Mouse (Mus musculus) splenic B cell, adult 2 months (primary cell): ENCODE data around the gene Bak1.
A peak's percentile ranks its signal among the peaks of the same experiment; 100 is the strongest.

Source experiments
- DNase-seq: peaks from one replicate; pipeline ENCODE4 v3.0.0-alpha.2; 2011; ENCODE audit warnings: low read depth, low spot score
- H3K27me3 ChIP-seq: 2 replicates; pipeline ENCODE4 v1.6.1; 2012; ENCODE audit warnings: mild to moderate bottlenecking, low read length, moderate library complexity, mixed read lengths; ENCODE audit not compliant: control insufficient read depth, poor library complexity, insufficient read depth, severe bottlenecking
- H3K36me3 ChIP-seq: 2 replicates; pipeline ENCODE4 v1.6.1; 2012; ENCODE audit warnings: mild to moderate bottlenecking, low read length, moderate library complexity, mixed read lengths; ENCODE audit not compliant: control insufficient read depth, poor library complexity, insufficient read depth, severe bottlenecking

Bak1 gene

GRCm38 (mm10) chr17:27061727-27062126 is 32.9 kb upstream of the Bak1 start:
- DNase-seq: no peak
- Histone ChIP-seq H3K27me3 (no peaks in the 10 kb centered on the region), H3K36me3 (no peaks in the 10 kb centered on the region; the same call in 1 of the 2 replicates)

DNA sequence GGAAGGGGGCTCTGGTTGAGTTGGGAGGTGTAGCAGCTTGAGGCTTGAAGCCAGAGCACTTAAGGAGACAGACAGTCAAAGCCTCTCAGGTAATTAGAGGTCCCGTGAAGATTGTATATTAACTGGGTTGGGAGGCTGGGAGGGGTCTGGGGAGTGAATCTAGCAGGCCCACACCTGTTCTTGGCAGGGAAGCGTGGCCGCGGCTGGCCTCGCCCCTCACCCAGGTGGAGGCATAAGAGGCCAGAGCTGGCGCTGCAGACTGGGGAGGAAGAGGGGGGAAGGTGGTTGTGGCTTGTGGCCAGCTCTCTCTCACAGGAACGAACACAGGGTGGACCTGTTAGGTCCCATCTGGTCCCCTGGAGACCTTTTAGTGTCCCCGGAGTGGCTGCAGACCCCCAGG is 31.9 kb upstream of the Bak1 start:
- Histone ChIP-seq H3K27me3 (no peaks in the 10 kb centered on the region), H3K36me3 (no peaks in the 10 kb centered on the region; the same call in 1 of the 2 replicates)
- DNase-seq: no peak

DNA sequence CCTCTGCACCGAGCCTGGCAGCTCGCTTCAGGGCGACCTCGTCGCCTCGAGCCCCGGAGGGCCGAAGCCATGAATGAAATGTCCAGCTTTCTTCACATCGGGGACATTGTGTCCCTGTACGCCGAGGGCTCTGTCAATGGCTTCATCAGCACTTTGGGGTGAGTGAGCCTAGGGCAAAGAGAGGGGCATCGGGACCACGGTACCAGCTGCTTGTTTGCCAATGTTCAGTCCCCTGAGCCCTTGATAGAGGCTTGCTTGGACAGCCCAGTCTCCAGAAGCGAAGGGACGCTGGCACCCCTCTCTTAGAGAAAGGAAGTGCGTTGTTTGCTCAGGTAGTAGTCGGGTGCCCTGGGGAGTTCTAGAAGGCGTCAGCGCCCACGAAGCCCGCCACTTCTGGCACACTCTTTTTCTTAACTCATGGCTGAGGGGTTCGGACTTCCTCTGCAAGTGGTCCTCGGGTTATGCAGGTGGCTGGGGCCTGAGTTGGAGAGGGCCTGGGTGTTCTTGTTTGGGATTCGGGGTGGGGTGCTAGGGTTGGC is 28.8 kb upstream of the Bak1 start:
- peak; percentile 71 for DNase-seq
- no peaks in the 10 kb centered on the region for H3K27me3 ChIP-seq
- no peaks in the 10 kb centered on the region for H3K36me3 ChIP-seq

DNA sequence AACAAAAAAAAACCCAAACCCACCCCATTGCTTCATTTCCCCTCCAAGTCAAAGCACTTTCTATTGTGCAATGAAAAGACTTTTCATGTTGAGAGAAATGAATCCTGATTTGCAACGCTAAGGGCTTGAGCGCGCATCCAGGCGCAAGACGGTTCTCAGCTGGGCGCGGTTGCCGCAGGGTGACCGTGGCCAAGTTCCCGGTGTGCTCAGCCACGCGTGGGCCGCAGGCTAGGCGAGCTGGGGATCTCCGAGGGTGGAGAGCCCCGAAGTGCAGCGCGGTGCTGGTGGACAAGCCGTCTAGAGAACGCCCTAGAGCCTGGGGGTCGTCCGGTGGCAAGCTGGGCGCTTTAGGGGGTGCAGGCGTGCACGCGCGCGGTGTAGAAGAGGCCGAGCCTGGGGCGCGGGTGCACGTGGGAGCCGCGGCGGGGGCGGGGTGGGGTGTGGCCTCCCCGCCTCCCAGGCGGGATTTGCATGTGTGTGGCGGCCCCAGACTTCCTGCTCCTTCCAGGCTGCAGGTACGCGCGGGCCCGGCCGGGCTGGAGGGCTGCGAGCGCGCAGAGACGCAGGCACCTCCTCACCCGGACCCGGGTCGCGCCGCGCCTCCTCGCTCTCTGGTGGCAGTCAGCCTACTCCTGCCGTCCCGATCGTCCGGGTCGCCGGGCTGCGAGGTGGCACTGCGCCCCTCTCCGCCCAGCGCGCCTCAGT is 28.2 kb upstream of the Bak1 start, which contains the start of gene Itpr3:
Gene Itpr3 (plus strand): TSS at position 493 of the 705 bp plus-strand sequence.
- peak; percentile 84 for DNase-seq
- Histone ChIP-seq H3K27me3 (no peaks in the 10 kb centered on the region), H3K36me3 (no peaks in the 10 kb centered on the region)

- H3K36me3 ChIP-seq: no peaks in the 10 kb centered on the region
- no peaks in the 10 kb centered on the region for H3K27me3 ChIP-seq
- peak; percentile 84 for DNase-seq
Observed at GRCm38 (mm10) chr17:27056170-27056569, 27.4 kb upstream of the Bak1 start.

GRCm38 (mm10) chr17:27051514-27051913 is 22.7 kb upstream of the Bak1 start:
- H3K36me3 ChIP-seq: no peaks in the 10 kb centered on the region
- no peaks in the 10 kb centered on the region for H3K27me3 ChIP-seq
- DNase-seq: peak; percentile 49

DNA sequence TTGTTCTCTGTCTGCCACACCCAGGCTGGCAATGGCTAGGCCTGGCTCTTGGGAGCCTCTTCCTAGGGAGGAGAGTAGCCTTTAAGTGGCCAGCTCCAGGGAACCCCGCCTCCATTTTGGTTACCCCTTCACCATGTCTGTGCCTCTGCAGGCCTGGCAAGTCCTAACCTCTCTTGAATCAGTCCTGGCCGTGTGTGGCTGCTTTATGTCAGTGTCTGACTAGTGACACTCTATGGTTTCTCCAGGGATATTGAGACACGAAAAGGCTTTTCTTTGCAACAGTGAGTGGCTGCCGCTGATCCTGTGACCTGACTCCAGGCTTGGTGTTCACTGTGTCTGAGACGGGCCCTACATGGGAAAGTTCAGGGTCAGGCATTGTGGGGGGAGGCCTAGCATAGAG is 22.0 kb upstream of the Bak1 start:
- no peaks in the 10 kb centered on the region for H3K27me3 ChIP-seq
- no peaks in the 10 kb centered on the region for H3K36me3 ChIP-seq
- DNase-seq: no peak

DNA sequence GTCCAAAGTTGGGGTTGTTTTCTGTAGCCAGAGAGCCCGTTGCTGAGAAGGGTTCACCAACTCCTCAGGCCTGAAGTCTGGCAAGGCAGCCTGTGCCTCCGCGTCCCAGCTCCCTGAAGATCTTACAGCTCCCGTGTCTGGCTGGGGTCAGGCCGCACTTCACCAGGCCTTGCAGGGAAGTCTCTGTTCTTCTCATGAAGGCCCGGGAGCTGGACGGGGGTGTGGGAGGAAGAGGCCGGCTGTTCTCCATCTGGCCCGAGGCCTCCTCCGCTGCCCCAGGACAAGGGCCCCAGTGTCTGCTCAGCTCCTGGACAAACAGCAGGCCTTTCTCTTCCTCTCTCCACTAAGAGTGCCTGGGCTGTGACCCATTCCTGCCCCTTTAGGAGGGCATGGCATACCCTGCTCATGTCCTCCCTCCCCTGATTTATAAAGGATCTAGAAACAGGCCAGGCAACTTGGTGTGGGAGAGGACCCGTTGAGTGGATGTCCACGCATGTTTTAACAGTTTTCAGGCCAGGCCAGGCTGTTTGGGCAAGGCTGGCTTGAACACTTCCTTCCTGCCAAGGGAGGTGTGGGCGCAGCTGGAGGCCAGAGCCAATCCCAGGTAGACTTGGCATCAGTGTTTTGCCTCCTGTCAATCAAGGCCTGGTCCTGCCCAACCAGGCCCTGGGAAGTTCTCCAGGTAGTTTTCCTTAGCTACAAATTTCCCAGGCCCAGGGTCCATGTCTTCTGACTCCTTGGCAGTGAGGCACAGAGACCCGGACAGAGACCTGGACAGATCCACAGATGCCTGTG is 19.8 kb upstream of the Bak1 start:
- Histone ChIP-seq H3K27me3 (no peaks in the 10 kb centered on the region), H3K36me3 (no peaks in the 10 kb centered on the region)
- no peak for DNase-seq

GRCm38 (mm10) chr17:27047762-27048444 is 19.1 kb upstream of the Bak1 start:
- Histone ChIP-seq H3K36me3 (no peaks in the 10 kb centered on the region), H3K27me3 (no peaks in the 10 kb centered on the region)
- peak; percentile 42 for DNase-seq

GRCm38 (mm10) chr17:27045164-27045563 is 16.4 kb upstream of the Bak1 start:
- no peaks in the 10 kb centered on the region for H3K36me3 ChIP-seq
- no peaks in the 10 kb centered on the region for H3K27me3 ChIP-seq
- DNase-seq: no peak

DNA sequence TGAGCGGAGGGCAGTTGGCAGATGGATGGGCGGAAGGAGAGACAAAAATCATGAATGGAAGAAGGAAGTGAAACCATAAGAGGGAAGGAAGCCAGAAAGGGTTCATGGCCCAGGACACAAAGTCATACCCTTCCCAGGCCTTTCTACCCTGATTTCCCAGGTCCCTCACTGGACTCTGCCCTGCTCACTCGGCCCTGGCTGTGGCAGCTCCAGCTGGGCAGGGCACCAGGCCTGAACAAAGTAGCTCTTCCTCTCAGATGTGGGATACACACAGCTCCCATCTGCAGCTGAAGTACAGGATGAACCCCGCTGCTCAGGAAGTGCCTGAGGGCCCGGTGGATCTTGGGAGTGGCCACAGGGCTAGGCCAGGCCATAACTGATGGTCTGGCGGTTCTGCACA is 14.0 kb upstream of the Bak1 start:
- DNase-seq: peak; percentile 71
- no peaks in the 10 kb centered on the region for H3K36me3 ChIP-seq
- no peaks in the 10 kb centered on the region for H3K27me3 ChIP-seq

DNA sequence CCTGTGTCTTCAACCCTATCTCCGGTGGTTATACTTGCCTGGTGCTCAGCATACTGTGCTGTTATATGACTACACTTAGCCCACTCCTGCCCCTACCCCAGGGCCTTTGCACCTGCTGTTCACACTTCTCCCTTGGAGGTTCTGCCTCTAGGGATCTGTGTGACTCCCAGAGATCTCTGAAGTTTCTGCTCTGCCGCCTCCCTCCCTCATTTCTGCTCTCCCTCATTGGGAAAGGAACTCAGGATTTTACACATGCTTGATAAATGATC is 12.9 kb upstream of the Bak1 start:
- H3K27me3 ChIP-seq: no peaks in the 10 kb centered on the region
- DNase-seq: peak; percentile 62

GRCm38 (mm10) chr17:27041046-27041786 is 12.4 kb upstream of the Bak1 start:
- no peaks in the 10 kb centered on the region for H3K36me3 ChIP-seq
- no peak for DNase-seq
- no peaks in the 10 kb centered on the region for H3K27me3 ChIP-seq

More for the DNA sequence above, 12.9 kb upstream of the Bak1 start:
- no peaks in the 10 kb centered on the region for H3K36me3 ChIP-seq

DNA sequence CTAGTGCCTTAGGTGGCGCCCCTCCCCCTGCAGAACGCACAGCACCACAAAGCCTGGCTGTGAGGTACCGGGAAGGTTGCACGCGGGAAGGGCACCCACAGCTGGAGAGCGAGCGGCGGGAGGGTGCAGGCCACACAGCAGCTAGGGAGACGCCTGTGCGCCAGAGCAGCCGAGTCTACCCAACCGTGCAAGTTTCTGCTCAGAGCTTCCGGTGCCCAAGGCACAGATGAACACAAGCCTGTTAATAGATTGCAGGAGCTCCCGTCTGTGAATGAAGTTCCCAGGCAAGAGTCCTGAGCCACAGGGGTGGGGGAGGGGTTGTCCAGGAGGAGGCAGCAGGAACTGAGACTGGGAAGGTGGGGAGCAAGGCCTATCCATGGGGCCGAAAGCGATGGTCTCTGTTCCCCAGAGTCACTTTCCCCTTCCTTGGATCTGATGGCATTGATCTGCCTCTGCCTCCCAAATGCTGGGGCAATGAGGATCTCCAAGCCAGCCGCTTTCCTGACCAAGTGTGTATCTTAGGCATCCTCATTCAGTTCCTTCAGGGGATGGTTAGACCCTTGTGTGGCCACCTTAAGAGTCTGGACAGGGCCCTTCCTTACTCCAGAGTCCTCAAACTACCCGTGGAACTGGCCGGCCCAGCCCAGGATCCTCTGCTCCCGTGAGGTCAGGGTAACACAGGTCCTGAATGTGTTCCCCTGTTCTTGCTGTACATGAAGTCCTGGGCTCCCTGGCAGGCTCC is 11.7 kb upstream of the Bak1 start:
- Histone ChIP-seq H3K36me3 (no peaks in the 10 kb centered on the region), H3K27me3 (no peaks in the 10 kb centered on the region)
- DNase-seq: peak; percentile 59
